Mouse (Mus musculus) heart, adult 18-20 months (tissue): ENCODE measurements around the gene Fto. TPM values are rescaled to one million over a fixed set of nuclear protein-coding genes. Genes with fewer than 3 reads are reported as not detected.

Experiments used
- DNase-seq, 2 experiments: peaks; one replicate each; pipeline ENCODE4 v3.0.0; 2021 to 2022; ENCODE audit warnings: mixed read lengths in 1 of 2
- total RNA-seq, 2 experiments: library from RNA; stranded (reverse); gene quantifications; 2 replicates each; pipeline ENCODE4 v1.2.3; 2021

Gene Fto
- total RNA-seq, 2 experiments from 2014 or later: 59.5 to 66.3 TPM

GRCm38 (mm10) chr8:91565869-91566502, 252.7 kb downstream of the Fto start:
- no peak for DNase-seq

- no peak for DNase-seq
These were observed 253.2 kb downstream of the Fto start for GRCm38 (mm10) chr8:91566503-91566869.

GRCm38 (mm10) chr8:91569874-91570273, 256.5 kb downstream of the Fto start:
- DNase-seq: no peak

GRCm38 (mm10) chr8:91570809-91571208, 257.5 kb downstream of the Fto start:
- DNase-seq: no peak

GRCm38 (mm10) chr8:91571978-91572377, 258.7 kb downstream of the Fto start:
- DNase-seq: no peak

GRCm38 (mm10) chr8:91572630-91573029, 259.3 kb downstream of the Fto start:
- DNase-seq: no peak

- DNase-seq: no peak
These were observed 262.3 kb downstream of the Fto start for GRCm38 (mm10) chr8:91575576-91575975.

- DNase-seq: no peak
These were observed 263.0 kb downstream of the Fto start for GRCm38 (mm10) chr8:91576086-91576917.

GRCm38 (mm10) chr8:91576918-91577241, 263.6 kb downstream of the Fto start:
- DNase-seq: no peak

- no peak for DNase-seq
These were observed 264.3 kb downstream of the Fto start for GRCm38 (mm10) chr8:91577605-91578004.

GRCm38 (mm10) chr8:91584620-91585415, 271.5 kb downstream of the Fto start:
- no peak for DNase-seq

GRCm38 (mm10) chr8:91592436-91593105, 279.2 kb downstream of the Fto start:
- no peak for DNase-seq

GRCm38 (mm10) chr8:91593202-91593781, 280.0 kb downstream of the Fto start:
- DNase-seq: no peak

GRCm38 (mm10) chr8:91599349-91599837, 286.1 kb downstream of the Fto start:
- DNase-seq: no peak

GRCm38 (mm10) chr8:91603751-91604150, 290.4 kb downstream of the Fto start:
- DNase-seq: no peak

- DNase-seq: no peak
These were observed 292.6 kb downstream of the Fto start for GRCm38 (mm10) chr8:91605901-91606300.

- no peak for DNase-seq
These were observed 293.8 kb downstream of the Fto start for GRCm38 (mm10) chr8:91607091-91607490.

- DNase-seq: no peak
These were observed 297.9 kb downstream of the Fto start for GRCm38 (mm10) chr8:91611191-91611590.

GRCm38 (mm10) chr8:91611723-91612362, 298.5 kb downstream of the Fto start:
- no peak for DNase-seq

- DNase-seq: no peak
These were observed 299.2 kb downstream of the Fto start for GRCm38 (mm10) chr8:91612387-91613130.

- DNase-seq: no peak
These were observed 300.3 kb downstream of the Fto start for GRCm38 (mm10) chr8:91613603-91614002.
